Mouse (Mus musculus): ENCODE data around the gene Gps1.

DNA sequence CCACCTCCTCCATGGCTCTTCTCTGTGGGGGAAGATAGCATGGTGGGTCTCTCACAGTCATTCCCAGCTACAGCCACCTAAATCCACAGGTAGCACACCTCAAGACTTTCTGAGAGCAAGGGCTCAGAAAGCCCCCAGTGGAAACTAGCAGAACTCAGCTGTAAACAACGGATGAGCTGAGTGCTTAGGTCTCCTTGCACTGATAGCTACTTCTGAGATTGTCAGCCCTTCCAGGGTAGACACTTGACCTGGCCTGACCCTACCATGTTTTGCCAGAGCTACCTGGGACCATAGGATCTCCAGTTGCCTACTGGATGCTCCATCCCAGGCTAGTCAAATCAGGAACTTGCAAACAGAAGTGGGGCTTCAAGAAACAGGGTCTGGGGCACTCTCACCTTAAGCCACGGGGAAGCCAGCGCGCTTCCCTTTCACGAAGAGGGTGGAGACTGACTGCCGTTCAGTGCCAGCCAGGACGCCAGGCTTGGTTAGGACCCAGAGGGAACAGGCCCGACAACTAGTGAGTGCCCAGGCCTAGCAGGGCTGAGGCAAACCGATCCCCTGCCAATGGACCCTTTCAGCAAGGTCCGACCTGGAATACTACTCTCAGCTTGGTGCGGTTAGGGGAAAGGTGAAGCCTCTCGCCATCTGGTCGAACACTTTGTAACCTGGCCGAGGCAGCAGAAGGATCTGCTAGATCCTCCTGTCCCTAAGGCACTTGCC lies 38.9 kb downstream of the Gps1 start:
- TF ChIP-seq CEBPB (IDR thresholded peaks at IDR 0.05; ENCODE audit: insufficient read depth, poor library complexity, severe bottlenecking) (no peak), POLR2A (IDR thresholded peaks at IDR 0.05; ENCODE audit: insufficient read length, low read depth) (no peak), MAX (IDR thresholded peaks at IDR 0.05; ENCODE audit: low read depth) (no peak), E2F4 (IDR thresholded peaks at IDR 0.05; ENCODE audit: insufficient read depth) (no peak), USF1 (IDR thresholded peaks at IDR 0.05; ENCODE audit: low read depth) (no peak), MYOD1 (IDR thresholded peaks at IDR 0.05; ENCODE audit: control insufficient read depth in 1 of 3, insufficient read length in 2 of 3, low read depth in 2 of 3) (no peak), MYOG (IDR thresholded peaks at IDR 0.05; ENCODE audit: control insufficient read depth in 1 of 3, insufficient read depth in 1 of 3, insufficient read length in 2 of 3, low read depth in 2 of 3) (no peak), TCF12 (IDR thresholded peaks at IDR 0.05; ENCODE audit: insufficient read depth, poor library complexity, severe bottlenecking) (no peak)

Data from myocyte (in vitro differentiated cells).